Mouse (Mus musculus) macrophage (primary cell): ENCODE results near the gene Cnpy2. TPM values are rescaled to one million over a fixed set of nuclear protein-coding genes. Genes with fewer than 3 reads are reported as not detected.

Experiments used
- H3K27ac ChIP-seq: fragments of 350-480 bp; formaldehyde crosslinking; 2 replicates; pipeline ENCODE4 v1.9.0; 2021
- H3K36me3 ChIP-seq: fragments of 350-480 bp; formaldehyde crosslinking; 2 replicates; pipeline ENCODE4 v1.9.0; 2021; ENCODE audit errors: inconsistent target
- H3K4me3 ChIP-seq: fragments of 350-480 bp; formaldehyde crosslinking; 2 replicates; pipeline ENCODE4 v1.9.0; 2021; ENCODE audit errors: inconsistent target
- H3K79me2 ChIP-seq: fragments of 350-480 bp; formaldehyde crosslinking; 2 replicates; pipeline ENCODE4 v1.9.0; 2021; ENCODE audit errors: inconsistent target
- WGBS: methylation state at CpG from one replicate; pipeline ENCODE4 v1.1.7; 2026; ENCODE audit warnings: inconsistent platforms; ENCODE audit not compliant: missing documents; 5-methylcytosine and 5-hydroxymethylcytosine counted together
- polyA plus RNA-seq: library from polyadenylated mRNA; stranded (reverse); fragments of 250-400 nt; gene quantifications from 3 replicates; pipeline ENCODE4 v1.2.4, GENCODE M21; 2018; ENCODE audit warnings: inconsistent platforms

Gene Cnpy2
- polyA plus RNA-seq, 1 experiment from 2014 or later, result 112 TPM

DNA sequence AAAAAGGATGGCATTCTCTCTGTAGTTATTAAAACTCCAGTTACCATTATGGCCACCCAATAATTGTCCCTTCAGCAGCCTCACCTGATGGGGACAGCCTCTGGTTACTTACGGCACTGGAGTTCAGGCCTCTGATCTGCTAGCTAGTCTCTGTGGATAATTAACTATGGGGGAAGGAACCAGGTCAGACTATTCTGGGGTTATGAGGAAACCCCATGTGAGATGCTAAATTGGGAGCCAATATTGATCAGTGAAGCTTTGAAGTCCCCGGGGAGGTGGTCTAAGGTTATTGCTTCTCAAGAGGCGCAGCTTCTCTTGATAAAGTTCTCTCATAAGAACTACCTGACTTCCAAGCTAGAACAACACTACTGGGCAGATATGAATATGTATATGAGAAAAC lies 13.9 kb downstream of the Cnpy2 start:
- no peak overlapping the region for H3K4me3 ChIP-seq
- peaks cover 32% of the 10 kb centered on the region for H3K79me2 ChIP-seq
- H3K27ac ChIP-seq, result no peak overlapping the region
- H3K36me3 ChIP-seq, result no peaks in the 10 kb centered on the region
- WGBS, result 91% methylated on average over 3 of the region's 3 CpGs

DNA sequence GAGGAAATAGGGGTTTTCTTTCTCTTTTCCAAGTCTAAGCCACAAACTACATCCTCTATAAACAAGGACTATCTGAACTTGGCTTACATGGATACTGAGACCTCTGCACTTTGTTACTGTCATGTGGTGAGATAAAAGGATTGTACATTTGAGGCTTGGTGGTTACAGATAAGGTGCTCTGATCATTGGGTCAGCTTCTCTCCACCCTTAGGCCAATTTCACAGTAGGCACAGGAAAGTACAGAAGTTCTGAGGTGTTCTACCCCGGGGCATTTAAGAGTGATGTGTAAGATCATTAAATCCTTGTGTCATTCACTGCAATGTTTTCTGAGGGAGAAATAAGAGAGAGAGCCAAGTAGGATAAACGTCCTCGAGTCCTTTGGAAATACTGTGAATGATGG lies 14.3 kb downstream of the Cnpy2 start:
- H3K79me2 ChIP-seq, result peaks cover 36% of the 10 kb centered on the region
- 83% methylated on average over 3 of the region's 3 CpGs for WGBS
- no peaks in the 10 kb centered on the region for H3K36me3 ChIP-seq
- H3K4me3 ChIP-seq, result no peak overlapping the region
- H3K27ac ChIP-seq, result no peak overlapping the region

DNA sequence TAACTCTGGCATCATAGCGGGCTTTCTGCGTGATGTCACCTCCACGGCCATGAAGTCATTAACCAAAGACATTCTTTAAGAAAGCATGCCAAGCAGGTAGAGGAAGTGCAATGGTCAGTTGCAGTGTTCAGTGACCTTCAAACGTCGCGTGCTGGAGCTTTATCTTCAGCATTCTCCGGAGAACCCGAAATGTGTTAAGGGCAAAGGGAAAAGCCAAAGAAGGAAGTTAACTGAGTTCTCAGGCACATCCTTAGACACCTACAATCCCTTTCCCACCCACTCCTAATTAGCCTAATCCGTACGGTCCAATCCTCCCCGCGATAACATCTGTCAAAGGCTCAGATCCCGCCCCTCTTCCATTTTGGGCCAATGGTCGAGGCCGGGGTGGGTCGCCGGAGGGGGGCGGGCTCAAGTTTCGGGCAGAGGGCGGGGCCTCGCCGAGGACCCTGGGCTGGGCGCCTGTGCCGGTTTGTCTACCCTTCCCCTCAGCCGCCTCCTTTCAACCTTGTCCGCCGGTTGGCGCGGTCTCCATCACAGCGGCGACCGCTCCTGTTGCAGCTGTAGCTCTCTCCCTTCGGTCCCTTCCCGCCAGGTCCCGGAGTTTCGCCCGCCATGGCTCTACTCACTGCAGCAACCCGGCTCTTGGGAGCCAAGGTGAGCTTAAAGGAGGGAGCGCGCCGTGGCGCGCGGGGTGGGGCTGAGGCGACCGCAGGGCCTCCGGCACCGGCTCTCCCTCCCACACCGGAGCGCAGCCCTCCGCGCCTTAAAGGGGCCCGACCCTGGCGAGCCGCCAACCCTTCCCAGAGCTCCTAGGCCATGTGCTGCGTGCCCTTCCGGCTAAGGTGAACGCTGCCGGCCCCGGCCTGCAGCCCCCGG lies 15.3 kb downstream of the Cnpy2 start, which contains the start of gene Cs:
Gene Cs (plus strand): TSS at position 429 of the 876 bp plus-strand sequence.
- Histone ChIP-seq H3K4me3 (peak within 1 kb of the TSS; percentile 72), H3K79me2 (peaks cover 46% of the 10 kb centered on the region), H3K36me3 (no peaks in the 10 kb centered on the region), H3K27ac (peak within 1 kb of the TSS; percentile 77)
- under 1% methylated on average over 47 of the region's 61 CpGs for WGBS

DNA sequence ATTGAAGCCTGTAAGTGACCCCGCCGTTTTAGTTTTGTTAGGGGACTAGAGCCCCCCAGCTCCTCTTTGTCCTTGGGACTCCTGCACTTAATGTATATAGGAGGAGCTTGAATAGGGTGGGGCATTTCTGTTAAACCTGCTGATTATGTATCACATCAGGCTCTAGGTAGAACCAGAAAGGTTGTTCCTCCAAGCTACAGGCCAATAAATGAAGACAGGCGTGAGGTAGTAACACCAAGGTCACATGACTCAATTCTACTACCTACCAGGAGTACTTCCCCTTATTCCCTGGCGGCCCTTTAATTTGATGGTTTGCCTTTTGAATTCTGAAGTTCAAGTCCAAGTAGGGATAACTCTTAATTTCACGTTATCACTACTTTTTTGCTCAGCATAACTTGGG lies 16.2 kb downstream of the Cnpy2 start:
- 7% methylated on average over 5 of the region's 5 CpGs for WGBS
- Histone ChIP-seq H3K4me3 (peak overlapping the region; percentile 72), H3K79me2 (peaks cover 55% of the 10 kb centered on the region), H3K36me3 (no peaks in the 10 kb centered on the region), H3K27ac (peak overlapping the region; percentile 49)

DNA sequence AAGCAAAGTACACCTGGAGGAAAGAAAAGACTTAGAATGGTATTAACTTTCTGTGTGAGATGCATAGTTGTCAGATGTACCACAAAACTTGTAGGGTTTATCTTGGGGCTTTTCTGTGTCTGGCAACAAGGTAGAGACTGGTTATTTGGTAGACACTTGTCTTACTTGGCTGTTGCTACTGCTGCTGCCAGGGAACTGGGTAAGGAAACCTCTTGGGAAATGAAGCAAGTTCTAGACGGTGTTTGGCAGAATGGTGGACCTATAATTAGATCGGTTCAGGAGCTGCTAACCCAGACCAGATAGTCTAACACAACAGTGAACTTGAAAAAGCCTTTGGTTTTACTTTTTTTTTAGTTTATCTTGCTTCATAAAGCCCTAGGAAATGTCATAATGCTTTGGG lies 16.7 kb downstream of the Cnpy2 start:
- Histone ChIP-seq H3K4me3 (peak overlapping the region; percentile 72), H3K79me2 (peaks cover 60% of the 10 kb centered on the region), H3K36me3 (no peaks in the 10 kb centered on the region), H3K27ac (no peak overlapping the region)
- WGBS, result 79% methylated on average over 2 of the region's 2 CpGs

DNA sequence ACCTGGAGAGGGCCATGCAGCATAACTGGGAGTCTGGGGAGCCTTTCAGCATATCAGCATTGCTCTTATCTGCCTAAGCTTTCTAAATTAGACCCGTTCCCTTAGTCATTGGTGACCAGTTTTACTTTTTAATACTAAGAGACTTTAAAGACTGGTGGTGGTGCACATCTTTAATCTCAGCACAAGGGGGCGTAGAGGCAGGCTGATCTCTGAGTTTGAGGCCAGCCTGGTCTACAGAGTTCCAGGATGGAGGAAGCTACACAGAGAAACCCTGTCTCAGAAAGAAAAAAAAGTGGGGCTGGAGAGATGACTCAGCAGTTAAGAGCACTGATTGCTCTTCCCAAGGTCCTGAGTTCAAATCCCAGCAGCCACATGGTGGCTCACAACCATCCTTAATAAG lies 18.0 kb downstream of the Cnpy2 start:
- WGBS, result 85% methylated on average over 2 of the region's 2 CpGs
- H3K27ac ChIP-seq, result no peak overlapping the region
- no peak overlapping the region for H3K4me3 ChIP-seq
- no peaks in the 10 kb centered on the region for H3K36me3 ChIP-seq
- H3K79me2 ChIP-seq, result peaks cover 70% of the 10 kb centered on the region

DNA sequence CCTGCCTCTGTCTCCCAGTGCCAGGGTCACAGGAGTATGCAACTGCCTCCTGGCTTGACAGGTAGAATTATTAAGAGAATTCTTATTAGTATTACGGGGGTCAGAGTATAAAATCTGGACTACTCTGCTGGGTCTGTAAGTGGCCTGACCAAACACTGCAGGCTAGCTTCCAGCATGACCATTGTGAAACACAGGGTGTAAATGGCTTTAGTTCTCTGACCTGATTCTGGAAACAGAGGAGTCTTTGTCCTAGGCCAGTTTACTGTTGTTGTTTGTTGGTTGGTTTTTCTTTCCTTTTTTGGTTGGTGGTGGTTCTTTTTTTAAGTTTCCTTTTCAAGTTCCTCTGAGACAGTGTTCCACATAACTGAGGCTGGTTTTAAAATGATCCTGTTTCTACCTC lies 21.2 kb downstream of the Cnpy2 start:
- WGBS, result 100% methylated on average over 1 of the region's 1 CpGs
- Histone ChIP-seq H3K36me3 (no peaks in the 10 kb centered on the region), H3K79me2 (peaks cover 97% of the 10 kb centered on the region), H3K4me3 (no peak overlapping the region), H3K27ac (peak overlapping the region; percentile 35)

DNA sequence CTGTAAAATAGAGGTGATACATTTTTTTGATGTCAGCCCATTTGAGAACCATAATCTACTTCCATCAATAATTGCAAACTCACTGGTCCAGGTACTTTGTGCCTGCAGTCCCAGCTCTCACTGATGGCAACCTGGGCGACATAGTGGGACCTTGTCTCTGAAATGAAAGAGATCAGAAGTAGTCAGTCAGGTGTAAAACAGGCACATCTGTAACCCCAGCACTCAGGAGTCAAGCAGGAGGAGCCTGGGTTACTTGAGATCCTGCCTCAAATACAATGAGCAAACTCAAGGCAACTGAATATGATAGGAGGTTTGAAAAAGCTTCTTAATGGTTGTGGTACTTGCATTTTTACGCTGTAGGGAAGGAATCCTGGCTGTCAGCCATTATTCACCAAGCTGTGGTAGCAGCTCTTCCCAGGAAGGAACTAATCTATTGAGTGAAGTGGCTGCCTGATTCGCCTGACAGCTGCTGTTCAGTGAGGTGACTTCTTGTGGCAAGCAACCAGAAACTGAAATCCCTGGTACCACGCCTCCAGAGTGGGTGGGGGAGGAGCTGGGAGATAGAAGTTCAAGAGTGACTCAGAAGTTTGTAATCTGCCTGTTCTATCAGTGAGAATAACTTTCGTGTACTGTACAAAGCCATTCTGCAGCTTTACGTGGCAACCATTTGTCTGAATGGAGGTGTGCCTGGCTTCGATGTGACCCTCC lies 22.5 kb downstream of the Cnpy2 start:
- Histone ChIP-seq H3K27ac (peak overlapping the region; percentile 73), H3K4me3 (peak overlapping the region; percentile 10; the same call in 1 of the 2 replicates), H3K36me3 (peaks cover 3% of the 10 kb centered on the region; the same call in 1 of the 2 replicates), H3K79me2 (peaks cover 97% of the 10 kb centered on the region)
- 4% methylated on average over 7 of the region's 7 CpGs for WGBS

DNA sequence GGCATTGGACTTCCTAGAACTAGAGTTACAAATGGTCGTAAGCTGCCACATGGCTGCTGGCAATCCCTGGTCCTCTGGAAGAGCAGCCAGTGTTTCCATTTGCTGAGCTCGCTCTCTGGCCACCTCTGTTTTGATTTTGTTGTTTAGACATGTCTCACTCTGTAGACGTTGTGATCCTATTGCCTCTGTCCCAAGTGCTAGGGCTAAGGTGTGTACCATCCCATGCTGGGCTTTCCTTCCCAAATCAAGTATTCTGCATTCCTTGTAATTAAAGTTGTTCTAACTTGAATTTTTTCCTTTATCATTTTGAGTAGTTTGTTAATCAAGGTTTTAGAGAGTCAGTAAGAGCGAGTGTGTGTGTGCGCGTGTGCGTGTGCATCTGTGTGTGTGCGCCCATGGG lies 25.3 kb downstream of the Cnpy2 start:
- Histone ChIP-seq H3K36me3 (peaks cover 30% of the 10 kb centered on the region), H3K79me2 (peaks cover 77% of the 10 kb centered on the region), H3K27ac (no peak overlapping the region), H3K4me3 (no peak overlapping the region)
- WGBS, result 90% methylated on average over 8 of the region's 8 CpGs

DNA sequence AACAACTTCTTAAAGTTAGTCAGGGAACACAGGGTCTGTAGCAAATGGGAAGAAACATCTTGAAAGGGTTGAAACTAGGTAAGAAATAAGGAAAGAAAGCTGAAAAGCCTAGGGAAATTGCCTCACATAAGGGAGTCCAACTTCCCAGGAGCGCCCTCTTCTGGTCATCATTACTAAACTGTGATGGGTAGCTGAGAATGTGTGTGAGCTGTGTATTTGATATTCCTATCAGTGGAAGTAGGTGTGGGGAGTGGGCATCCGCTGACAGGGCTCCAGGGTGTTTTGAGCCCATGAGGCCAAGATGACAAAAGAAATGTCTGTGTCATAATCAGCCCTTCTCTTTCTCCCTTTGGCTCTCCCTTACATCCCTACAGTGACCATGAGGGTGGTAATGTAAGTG lies 36.5 kb downstream of the Cnpy2 start:
- Histone ChIP-seq H3K4me3 (no peak overlapping the region), H3K27ac (no peak overlapping the region), H3K36me3 (peaks cover 71% of the 10 kb centered on the region), H3K79me2 (no peaks in the 10 kb centered on the region)
- WGBS, result 79% methylated on average over 2 of the region's 2 CpGs

DNA sequence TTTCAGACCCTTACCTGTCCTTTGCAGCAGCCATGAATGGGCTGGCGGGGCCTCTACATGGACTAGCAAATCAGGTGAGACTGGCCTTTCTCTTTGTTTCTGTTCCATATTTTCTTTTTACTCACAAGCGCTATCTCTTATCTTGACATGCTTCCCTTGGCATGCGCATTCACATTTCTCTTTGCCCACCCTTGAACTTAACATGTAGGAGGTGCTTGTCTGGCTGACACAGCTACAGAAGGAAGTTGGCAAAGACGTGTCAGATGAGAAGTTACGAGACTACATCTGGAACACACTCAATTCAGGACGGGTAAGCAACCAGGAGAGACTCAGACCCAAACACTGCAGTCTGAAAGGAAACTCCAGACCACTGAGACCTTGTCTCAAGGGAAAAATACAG lies 37.0 kb downstream of the Cnpy2 start:
- WGBS, result 90% methylated on average over 6 of the region's 6 CpGs
- no peak overlapping the region for H3K27ac ChIP-seq
- H3K79me2 ChIP-seq, result peaks cover 1% of the 10 kb centered on the region; the same call in 1 of the 2 replicates
- no peak overlapping the region for H3K4me3 ChIP-seq
- H3K36me3 ChIP-seq, result peaks cover 66% of the 10 kb centered on the region

DNA sequence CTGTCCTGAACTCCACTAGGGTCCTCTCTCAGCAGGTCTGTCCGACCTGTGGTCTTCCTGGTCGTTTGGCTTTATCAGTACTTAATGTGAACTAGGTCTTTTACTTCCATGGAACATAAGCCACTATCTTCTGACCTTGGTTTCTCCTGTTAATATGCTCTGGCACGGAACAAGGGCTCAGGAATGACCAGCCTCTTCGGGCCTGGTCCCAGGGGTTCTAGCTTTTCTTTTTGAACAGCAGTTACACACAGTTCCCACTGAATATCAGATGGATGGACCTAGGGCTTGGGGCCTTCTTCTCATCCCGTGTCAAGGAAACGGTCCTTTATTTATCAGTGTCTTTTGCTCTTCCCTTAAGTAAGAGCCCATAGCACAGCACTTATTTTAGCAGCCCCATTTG lies 39.6 kb downstream of the Cnpy2 start:
- 95% methylated on average over 6 of the region's 6 CpGs for WGBS

DNA sequence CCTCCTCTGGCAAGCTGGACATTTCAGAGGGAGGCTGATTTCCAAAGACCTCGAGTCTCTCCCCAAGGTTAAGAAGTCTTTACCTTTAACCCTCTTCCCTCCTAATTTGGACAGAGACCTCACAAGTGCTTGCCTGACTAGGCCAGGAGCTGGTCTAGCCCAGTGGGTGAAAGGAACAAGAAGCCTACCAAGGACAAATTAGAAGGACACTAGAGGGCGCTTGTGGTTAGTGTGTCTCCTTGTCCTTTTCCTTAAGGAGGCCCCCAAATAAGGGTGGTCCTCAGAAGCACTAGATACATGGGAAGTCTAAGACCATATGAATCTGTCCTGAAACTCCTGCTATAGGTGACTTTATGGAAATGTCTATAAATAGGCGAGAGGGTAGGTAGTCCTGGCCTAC lies 40.3 kb downstream of the Cnpy2 start:
- no peak overlapping the region for H3K4me3 ChIP-seq
- 63% methylated on average over 3 of the region's 3 CpGs for whole genome bisulfite sequencing
- peaks cover 58% of the 10 kb centered on the region for H3K36me3 ChIP-seq
- peaks cover 35% of the 10 kb centered on the region for H3K79me2 ChIP-seq
- no peak overlapping the region for H3K27ac ChIP-seq

More for the DNA sequence above, 39.6 kb downstream of the Cnpy2 start:
- peaks cover 27% of the 10 kb centered on the region for H3K79me2 ChIP-seq
- peaks cover 64% of the 10 kb centered on the region for H3K36me3 ChIP-seq
- no peak overlapping the region for H3K4me3 ChIP-seq
- no peak overlapping the region for H3K27ac ChIP-seq

DNA sequence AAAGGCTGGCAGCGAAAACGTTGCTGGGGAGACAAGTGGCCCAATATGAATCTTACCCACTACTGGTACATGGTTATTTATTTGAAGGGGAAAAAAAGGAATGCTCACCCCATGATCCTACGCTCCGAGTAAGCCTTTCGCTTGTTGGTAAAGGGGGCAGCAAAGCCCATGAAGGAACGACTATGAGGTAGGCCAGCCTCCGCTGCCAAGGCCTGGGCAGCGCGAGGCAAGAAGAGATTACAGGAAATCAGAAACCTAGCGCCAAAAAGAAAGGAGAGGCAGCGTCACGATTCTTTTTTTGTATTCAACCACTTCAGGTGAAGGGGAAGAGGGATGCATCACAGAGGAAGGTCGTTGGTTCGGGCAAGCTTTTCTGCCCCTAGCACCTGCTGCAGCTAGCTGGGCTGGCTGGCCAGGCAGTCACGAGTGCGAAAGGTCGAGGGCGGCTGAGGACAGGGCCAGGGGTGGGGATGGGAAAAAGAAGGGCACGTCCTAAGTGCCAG lies 45.7 kb downstream of the Cnpy2 start:
- peaks cover 16% of the 10 kb centered on the region; the same call in 1 of the 2 replicates for H3K36me3 ChIP-seq
- H3K4me3 ChIP-seq, result peak overlapping the region; percentile 78
- H3K79me2 ChIP-seq, result peaks cover 42% of the 10 kb centered on the region
- 33% methylated on average over 17 of the region's 19 CpGs for WGBS
- H3K27ac ChIP-seq, result peak overlapping the region; percentile 66
